Mouse (Mus musculus) limb, embryonic 11.5 days (tissue): ENCODE measurements at regions not wholly inside any gene's neighbourhood (a gene's known extent, or its start where the extent isn't known, plus 50 kb on each side); places are given as distances from the start of the nearest gene placed in this dataset.
"Not testable (repeated sequence)": the region's sequence is repeated elsewhere in the genome, so short reads cannot be mapped to it uniquely, and the experiment has no call there.

Experiments
- ATAC-seq: fragments of 200-750 bp; cut with Nextera tagmentation; 2 replicates; pipeline ENCODE4 v1.8.0; 2017; ENCODE audit warnings: low read depth; ENCODE audit not compliant: insufficient number of reproducible peaks, low FRiP score, low TSS enrichment
- DNase-seq: peaks from one replicate; pipeline ENCODE4 v3.0.0-alpha.2; 2015; ENCODE audit warnings: low spot score
- H3K27ac ChIP-seq: fragments of 300-500 bp; sonication (generic); replicated peaks from 2 replicates; pipeline ENCODE4 v1.5.1; 2014; ENCODE audit warnings: low read depth, mild to moderate bottlenecking, low read length
- H3K27me3 ChIP-seq: fragments of 300-500 bp; sonication (generic); 2 replicates; pipeline ENCODE4 v1.6.1; 2014; ENCODE audit warnings: mild to moderate bottlenecking, low read length, mixed read lengths; ENCODE audit not compliant: control insufficient read depth, insufficient read depth
- H3K36me3 ChIP-seq: fragments of 300-500 bp; sonication (generic); 2 replicates; pipeline ENCODE4 v1.6.1; 2014; ENCODE audit warnings: mild to moderate bottlenecking, low read length, moderate library complexity, mixed read lengths; ENCODE audit not compliant: control insufficient read depth, insufficient read depth
- H3K4me1 ChIP-seq: fragments of 300-500 bp; sonication (generic); 2 replicates; pipeline ENCODE4 v1.6.1; 2014; ENCODE audit warnings: low read length, mixed read lengths; ENCODE audit not compliant: control insufficient read depth, insufficient read depth
- H3K4me2 ChIP-seq: fragments of 300-500 bp; sonication (generic); 2 replicates; pipeline ENCODE4 v1.6.1; 2014; ENCODE audit warnings: low read depth, mild to moderate bottlenecking, moderate library complexity; ENCODE audit not compliant: severe bottlenecking
- H3K4me3 ChIP-seq: fragments of 300-500 bp; sonication (generic); 2 replicates; pipeline ENCODE4 v1.5.1; 2014; ENCODE audit warnings: low read depth, low read length
- H3K9ac ChIP-seq: fragments of 300-500 bp; sonication (generic); 2 replicates; pipeline ENCODE4 v1.6.1; 2014; ENCODE audit warnings: mild to moderate bottlenecking, low read length
- H3K9me3 ChIP-seq: fragments of 300-500 bp; sonication (generic); 2 replicates; pipeline ENCODE4 v1.6.1; 2016; ENCODE audit warnings: low read length; ENCODE audit not compliant: control insufficient read depth
- WGBS: fragments of 180-500 bp; shearing (Covaris S2); extraction: QIAGEN DNeasy Blood & Tissue Kit; methylation state at CpG from one replicate; pipeline ENCODE4 v1.1.7; 2014; 5-methylcytosine and 5-hydroxymethylcytosine counted together

DNA sequence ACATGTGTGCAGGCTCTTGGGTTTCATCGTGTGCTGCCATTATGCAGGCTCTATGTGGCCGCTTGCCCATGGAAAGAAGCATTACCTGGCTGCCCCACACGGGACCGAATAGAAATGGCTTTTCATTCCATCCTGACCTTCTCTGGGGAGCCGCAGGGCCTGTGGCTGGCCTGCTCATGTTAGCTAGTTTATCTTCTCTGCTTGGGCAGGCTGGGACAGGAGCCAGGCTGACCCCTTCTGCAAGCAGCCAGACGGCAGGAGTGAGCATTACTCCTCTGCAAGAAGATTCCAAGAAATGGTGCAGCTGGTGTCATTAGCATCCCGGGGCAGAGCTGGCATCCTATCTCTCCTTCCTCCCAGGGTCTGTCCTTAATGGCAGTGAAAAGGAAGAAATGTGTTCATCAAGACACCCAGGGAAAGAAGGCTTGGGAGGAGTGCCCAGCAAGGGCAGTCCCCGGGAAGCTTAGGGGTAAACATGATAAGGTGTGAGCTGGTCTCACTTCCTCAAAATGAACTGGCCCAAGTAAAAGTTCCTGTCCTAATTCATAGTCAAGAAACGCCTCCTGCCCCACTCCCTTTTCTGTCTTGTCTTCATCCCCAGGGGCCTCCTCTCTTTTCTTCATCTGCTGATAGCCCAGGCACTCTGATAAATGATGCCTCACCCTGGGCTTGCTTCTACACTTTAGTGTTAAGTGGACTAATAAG is 178.9 kb upstream of the Myt1l start:
- no peak overlapping the region for H3K4me3 ChIP-seq
- H3K27ac ChIP-seq, result no peak overlapping the region
- no peak for ATAC-seq
- no peaks in the 10 kb centered on the region for H3K9me3 ChIP-seq
- H3K4me1 ChIP-seq, result no peaks in the 10 kb centered on the region
- no peaks in the 10 kb centered on the region for H3K27me3 ChIP-seq
- H3K4me2 ChIP-seq, result no peak overlapping the region
- DNase-seq, result no peak
- WGBS, result 67% methylated on average over 9 of the region's 9 CpGs
- no peaks in the 10 kb centered on the region for H3K36me3 ChIP-seq
- H3K9ac ChIP-seq, result no peak overlapping the region

- Histone ChIP-seq H3K4me1 (no peaks in the 10 kb centered on the region), H3K9ac (no peak overlapping the region), H3K27me3 (no peaks in the 10 kb centered on the region), H3K4me2 (no peak overlapping the region), H3K4me3 (no peak overlapping the region), H3K27ac (no peak overlapping the region), H3K9me3 (no peaks in the 10 kb centered on the region), H3K36me3 (no peaks in the 10 kb centered on the region)
- WGBS, result 59% methylated on average over 10 of the region's 11 CpGs
- no peak for DNase-seq
- ATAC-seq, result no peak
Observed at GRCm38 (mm10) chr12:29353777-29354496, 174.2 kb upstream of the Myt1l start.

DNA sequence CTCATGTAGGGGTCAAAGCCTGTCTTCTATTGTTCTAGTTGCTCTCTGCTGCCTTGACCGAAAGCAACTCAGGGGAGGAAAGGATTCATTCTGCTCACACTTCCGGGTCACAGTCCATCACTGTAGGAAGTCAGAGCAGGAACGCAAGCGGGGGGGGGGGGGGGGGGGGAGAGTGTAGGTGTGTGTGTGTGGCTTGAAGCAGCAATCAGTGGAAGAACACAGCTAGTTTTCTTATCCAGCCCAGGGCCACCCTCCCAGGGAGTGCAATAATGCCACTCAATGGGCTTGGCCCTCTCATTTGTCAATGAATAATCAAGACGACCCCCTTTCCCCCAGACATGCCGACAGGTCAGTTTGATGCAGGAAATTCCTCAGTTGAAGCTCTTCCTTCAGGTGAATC is 173.4 kb upstream of the Myt1l start:
- no peaks in the 10 kb centered on the region for H3K36me3 ChIP-seq
- no peak for DNase-seq
- no peak for ATAC-seq
- no peaks in the 10 kb centered on the region for H3K27me3 ChIP-seq
- 31% methylated on average over 6 of the region's 6 CpGs for WGBS
- H3K4me3 ChIP-seq, result no peak overlapping the region
- H3K4me1 ChIP-seq, result no peaks in the 10 kb centered on the region
- no peaks in the 10 kb centered on the region for H3K9me3 ChIP-seq
- H3K27ac ChIP-seq, result no peak overlapping the region
- no peak overlapping the region for H3K4me2 ChIP-seq
- no peak overlapping the region for H3K9ac ChIP-seq

- no peaks in the 10 kb centered on the region for H3K36me3 ChIP-seq
- peak; percentile 49 for DNase-seq
- no peaks in the 10 kb centered on the region for H3K4me1 ChIP-seq
- WGBS, result 14% methylated on average over 11 of the region's 11 CpGs
- H3K27ac ChIP-seq, result no peak overlapping the region
- H3K4me2 ChIP-seq, result no peak overlapping the region
- H3K9me3 ChIP-seq, result no peaks in the 10 kb centered on the region
- 0 out of 2 replicates have a peak overlapping the region, but pooled peaks have one; percentile 30 for H3K9ac ChIP-seq
- 0 out of 2 replicates have a peak, but pooled peaks have one; percentile 57 for ATAC-seq
- no peaks in the 10 kb centered on the region for H3K27me3 ChIP-seq
- H3K4me3 ChIP-seq, result no peak overlapping the region
Observed at GRCm38 (mm10) chr12:29356681-29357397, 171.3 kb upstream of the Myt1l start.

- WGBS, result 93% methylated on average over 6 of the region's 6 CpGs
- no peak for ATAC-seq
- no peak overlapping the region for H3K4me2 ChIP-seq
Observed at GRCm38 (mm10) chr12:29361236-29361635, 166.9 kb upstream of the Myt1l start.

DNA sequence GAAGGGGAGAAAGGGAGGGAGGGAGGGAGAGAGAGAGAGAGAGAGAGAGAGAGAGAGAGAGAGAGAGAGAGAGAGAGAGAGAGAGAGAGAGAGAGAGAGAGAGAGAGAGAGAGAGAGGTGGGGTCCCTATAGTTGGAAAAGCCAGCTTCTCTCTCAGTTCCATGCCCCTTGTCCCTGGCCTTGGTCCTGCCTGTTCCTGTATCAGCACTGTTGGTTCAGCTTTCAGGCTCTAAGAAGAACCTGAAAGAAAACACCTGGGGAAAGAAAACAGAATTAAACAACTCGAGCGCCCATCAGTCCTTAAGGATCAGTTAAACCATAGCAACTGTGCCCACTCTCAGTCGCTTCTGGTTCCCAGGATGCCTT is 160.5 kb upstream of the Myt1l start:
- WGBS, result 45% methylated on average over 3 of the region's 3 CpGs
- not testable (repeated sequence) for H3K4me3 ChIP-seq, ATAC-seq, H3K36me3 ChIP-seq, H3K27ac ChIP-seq, H3K9ac ChIP-seq, H3K27me3 ChIP-seq, H3K9me3 ChIP-seq, H3K4me1 ChIP-seq
- peak overlapping the region; percentile 37 for H3K4me2 ChIP-seq
- DNase-seq, result peak; percentile 45

More at GRCm38 (mm10) chr12:29361236-29361635, 166.9 kb upstream of the Myt1l start:
- Histone ChIP-seq H3K4me1 (no peaks in the 10 kb centered on the region), H3K27me3 (no peaks in the 10 kb centered on the region), H3K9ac (no peak overlapping the region), H3K4me3 (no peak overlapping the region), H3K27ac (no peak overlapping the region), H3K9me3 (no peaks in the 10 kb centered on the region), H3K36me3 (no peaks in the 10 kb centered on the region)
- no peak for DNase-seq

DNA sequence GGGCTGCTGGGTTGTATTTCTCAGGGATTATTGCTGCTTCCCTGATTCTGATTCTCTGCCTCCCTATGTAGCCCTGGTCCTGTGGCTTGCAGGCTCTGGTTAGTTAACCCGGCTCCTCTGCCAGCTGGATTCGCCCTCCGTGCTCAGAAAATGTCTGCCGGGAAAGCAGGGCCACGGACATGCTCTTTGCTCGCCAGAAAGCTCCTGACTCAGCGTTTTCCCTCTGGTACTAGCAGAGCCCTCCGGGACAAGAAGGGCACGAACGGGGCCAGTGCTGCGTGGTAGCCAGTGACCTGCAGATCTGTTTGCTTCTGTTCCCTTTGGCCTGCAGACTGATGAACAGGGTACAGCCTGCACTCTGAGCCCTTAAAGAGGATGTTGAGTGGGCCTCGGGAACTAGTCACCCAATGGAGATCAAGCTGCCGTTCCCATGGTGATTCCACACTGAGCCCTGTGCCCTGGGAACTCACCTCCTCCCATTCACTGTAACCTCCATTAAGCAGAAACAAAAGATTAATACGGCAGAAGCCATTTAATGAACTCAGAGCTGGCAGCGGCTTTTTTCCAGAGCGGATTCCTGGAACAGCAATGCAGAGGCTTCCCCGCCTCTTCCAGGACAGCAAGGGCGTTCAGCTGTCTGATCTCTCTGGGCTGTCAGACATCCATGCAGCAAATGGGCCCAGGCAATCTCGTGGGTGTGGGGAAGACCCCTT is 159.9 kb upstream of the Myt1l start:
- WGBS, result 27% methylated on average over 19 of the region's 19 CpGs
- H3K9ac ChIP-seq, result 0 out of 2 replicates have a peak overlapping the region, but pooled peaks have one; percentile 27
- H3K4me1 ChIP-seq, result no peaks in the 10 kb centered on the region; the same call in 1 of the 2 replicates
- no peak overlapping the region for H3K27ac ChIP-seq
- H3K4me2 ChIP-seq, result peak overlapping the region; percentile 37
- ATAC-seq, result no peak
- 0 out of 2 replicates have a peak overlapping the region, but pooled peaks have one; percentile 8 for H3K4me3 ChIP-seq
- no peaks in the 10 kb centered on the region for H3K36me3 ChIP-seq
- no peaks in the 10 kb centered on the region for H3K9me3 ChIP-seq
- no peaks in the 10 kb centered on the region for H3K27me3 ChIP-seq
- peak; percentile 42 for DNase-seq

DNA sequence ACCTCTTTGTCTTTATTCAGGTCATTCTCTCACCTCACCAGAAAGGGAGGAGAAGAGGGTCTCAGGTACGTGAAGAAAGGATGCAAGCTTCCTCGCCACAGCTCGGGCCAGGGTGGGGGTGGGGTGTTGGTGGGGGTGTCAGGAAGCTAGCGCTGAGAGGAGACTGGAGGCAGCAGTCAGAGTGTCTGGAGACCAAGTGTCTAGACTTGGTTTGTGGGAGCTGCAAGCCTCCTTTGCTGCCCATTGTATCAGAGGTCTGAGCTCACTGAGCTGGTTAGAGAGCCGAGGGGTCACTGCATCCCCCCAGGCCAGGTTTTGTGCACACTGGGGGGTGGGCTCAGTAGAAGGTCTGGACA is 159.4 kb upstream of the Myt1l start:
- no peaks in the 10 kb centered on the region for H3K27me3 ChIP-seq
- no peak overlapping the region for H3K9ac ChIP-seq
- H3K27ac ChIP-seq, result no peak overlapping the region
- H3K9me3 ChIP-seq, result no peaks in the 10 kb centered on the region
- no peaks in the 10 kb centered on the region for H3K36me3 ChIP-seq
- H3K4me2 ChIP-seq, result peak overlapping the region; percentile 37; the same call in 1 of the 2 replicates
- 34% methylated on average over 5 of the region's 5 CpGs for WGBS
- ATAC-seq, result no peak
- DNase-seq, result no peak
- no peak overlapping the region for H3K4me3 ChIP-seq
- H3K4me1 ChIP-seq, result no peaks in the 10 kb centered on the region; the same call in 1 of the 2 replicates
